Mouse (Mus musculus) kidney, adult 2 months (tissue): Measurements from ENCODE around the gene Mfsd11. TPM values are rescaled to one million over a fixed set of nuclear protein-coding genes. Genes with fewer than 3 reads are reported as not detected.

Source experiments
- DNase-seq: peaks from one replicate; pipeline ENCODE4 v3.0.0; 2021
- H3K27ac ChIP-seq: fragments of 200-500 bp; 2 replicates; pipeline ENCODE4 v1.5.1; 2012; ENCODE audit warnings: low read depth, low read length, control low read depth, inconsistent platforms; ENCODE audit not compliant: insufficient read depth
- H3K27me3 ChIP-seq: fragments of 200-500 bp; replicated peaks from 2 replicates; pipeline ENCODE4 v1.6.1; 2012; ENCODE audit warnings: mild to moderate bottlenecking, moderate library complexity, low read length, inconsistent platforms; ENCODE audit not compliant: control insufficient read depth, insufficient read depth
- H3K36me3 ChIP-seq: fragments of 200-500 bp; 2 replicates; pipeline ENCODE4 v1.6.1; 2012; ENCODE audit warnings: mild to moderate bottlenecking, moderate library complexity, low read length, inconsistent platforms; ENCODE audit not compliant: control insufficient read depth, insufficient read depth
- H3K4me1 ChIP-seq: fragments of 200-500 bp; 2 replicates; pipeline ENCODE4 v1.6.1; 2011; ENCODE audit warnings: low read length; ENCODE audit not compliant: control insufficient read depth, insufficient read depth
- H3K4me3 ChIP-seq: fragments of 200-500 bp; 2 replicates; pipeline ENCODE4 v1.5.1; 2011; ENCODE audit warnings: mild to moderate bottlenecking, low read depth, low read length, control low read depth; ENCODE audit not compliant: insufficient read depth
- CTCF ChIP-seq: fragments of 200-500 bp; conservative IDR thresholded peaks from 2 replicates; pipeline ENCODE4 v1.5.1; 2011; ENCODE audit warnings: low read depth, mild to moderate bottlenecking, control low read depth, low read length, moderate library complexity, mixed read lengths; ENCODE audit not compliant: insufficient read depth, insufficient read length
- POLR2A ChIP-seq: fragments of 200-500 bp; IDR thresholded peaks from one replicate; pipeline ENCODE4 v1.6.1; 2011; ENCODE audit warnings: low read depth, low read length, control low read depth
- WGBS: fragments of 180-500 bp; shearing (Covaris S2); methylation state at CpG from one replicate; pipeline ENCODE4 v1.1.7; 2018; 5-methylcytosine and 5-hydroxymethylcytosine counted together
- polyA plus RNA-seq: library from polyadenylated mRNA; depleted of rRNA; stranded (reverse); fragments of >200 nt; gene quantifications from 2 replicates; pipeline ENCODE4 v1.2.3, GENCODE M21; 2012

Gene Mfsd11
- polyA plus RNA-seq, 1 experiment, result 44.9 TPM

DNA sequence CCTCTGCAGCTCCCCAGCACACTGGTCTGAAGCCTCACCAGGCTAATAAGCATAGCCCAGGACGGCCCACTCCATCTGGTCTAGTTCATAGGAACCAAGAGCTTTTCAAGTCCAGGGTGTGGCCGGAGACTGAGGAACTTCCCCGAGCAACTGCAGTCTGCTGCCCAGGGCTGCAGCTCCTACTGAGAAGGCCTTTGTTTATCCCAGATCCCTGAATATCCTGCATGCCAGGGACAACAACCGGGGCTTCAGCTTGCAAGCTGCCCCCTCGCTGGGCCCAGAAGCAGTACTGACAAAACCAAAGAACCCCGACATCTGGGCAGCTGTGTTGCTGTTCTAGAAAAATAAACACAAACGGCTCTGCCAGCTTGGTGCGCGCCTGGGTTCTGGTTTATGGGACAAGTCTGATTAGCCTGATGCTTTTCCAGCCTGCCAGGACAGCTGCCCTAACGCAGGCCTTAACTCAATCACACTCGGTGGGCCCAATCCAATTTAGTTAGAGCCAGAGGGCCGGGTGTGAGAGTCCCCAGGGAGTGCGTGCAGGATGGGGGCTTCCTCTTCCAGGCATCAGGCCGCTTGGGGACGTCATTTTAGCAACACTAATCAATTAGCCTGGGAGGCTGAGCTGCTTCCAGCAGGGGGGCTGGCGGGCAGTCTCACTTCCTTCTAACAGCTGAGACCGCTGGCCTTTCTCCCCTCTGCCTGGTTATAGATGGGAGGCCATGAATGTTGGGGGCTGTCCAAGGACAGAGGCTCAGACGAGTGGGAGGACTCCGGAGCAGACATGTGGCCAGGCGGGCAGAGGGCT, 38.0 kb upstream of the Mfsd11 start:
- H3K4me1 ChIP-seq, result 0 out of 2 replicates have a peak, but pooled peaks cover 6% of the 10 kb centered on the region
- 54% methylated on average over 20 of the region's 20 CpGs for WGBS
- TF ChIP-seq POLR2A (no peak), CTCF (no peak)
- no peaks in the 10 kb centered on the region for H3K36me3 ChIP-seq
- peak overlapping the region; percentile 62 for H3K27ac ChIP-seq
- DNase-seq, result peak; percentile 66
- H3K4me3 ChIP-seq, result no peak overlapping the region
- no peaks in the 10 kb centered on the region for H3K27me3 ChIP-seq

DNA sequence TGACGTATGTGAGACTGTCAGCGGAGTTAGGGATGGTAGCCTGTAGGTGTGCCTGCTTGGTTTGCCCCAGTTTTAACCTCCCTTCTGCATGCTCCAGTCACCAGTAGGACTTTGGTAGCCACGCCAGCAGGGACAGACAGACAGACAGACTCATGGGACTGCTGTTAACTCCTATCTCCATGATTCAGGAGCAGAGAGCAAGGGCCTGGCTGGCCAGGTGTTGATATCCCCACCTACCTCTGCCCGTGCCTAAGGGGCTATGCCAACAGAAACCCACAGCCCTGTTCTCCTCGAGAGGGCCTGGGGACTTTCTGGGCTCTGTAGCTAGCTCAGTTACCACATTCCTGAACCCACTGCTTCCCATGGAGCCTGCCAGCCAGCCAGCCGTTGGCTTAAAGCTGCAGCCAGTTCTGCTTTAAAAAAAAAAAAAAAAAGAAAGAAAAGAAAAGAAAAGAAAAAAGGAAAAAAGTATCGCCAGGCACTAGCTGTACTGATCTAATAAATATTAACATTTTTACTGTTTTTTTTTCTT, 37.3 kb upstream of the Mfsd11 start:
- TF ChIP-seq POLR2A (no peak), CTCF (no peak)
- no peaks in the 10 kb centered on the region for H3K36me3 ChIP-seq
- no peak overlapping the region for H3K4me3 ChIP-seq
- H3K27me3 ChIP-seq, result no peaks in the 10 kb centered on the region
- DNase-seq, result no peak
- 56% methylated on average over 7 of the region's 7 CpGs for WGBS
- peak overlapping the region; percentile 62 for H3K27ac ChIP-seq
- H3K4me1 ChIP-seq, result 0 out of 2 replicates have a peak, but pooled peaks cover 6% of the 10 kb centered on the region

DNA sequence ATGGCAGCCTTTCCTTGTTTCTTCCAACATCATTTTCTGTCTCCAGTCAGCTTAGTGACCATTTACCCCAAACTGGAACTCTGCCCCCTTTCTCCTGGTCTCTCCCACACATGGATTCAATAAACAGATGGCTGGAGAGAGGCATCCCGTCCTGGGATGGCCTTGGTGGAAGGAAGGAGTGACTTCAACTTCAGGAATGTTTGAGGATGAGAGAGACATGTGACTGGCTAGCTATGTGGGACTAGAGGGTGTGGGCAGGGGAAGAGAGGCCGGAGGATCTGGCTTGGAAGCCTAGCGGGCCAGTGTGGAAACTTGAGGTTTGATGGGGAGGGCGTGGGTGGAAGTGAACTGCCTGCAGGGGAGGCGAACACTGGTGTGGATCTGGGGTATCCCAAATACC, 35.5 kb upstream of the Mfsd11 start:
- H3K27ac ChIP-seq, result 0 out of 2 replicates have a peak overlapping the region, but pooled peaks have one; percentile 22
- DNase-seq, result peak; percentile 27
- 76% methylated on average over 5 of the region's 5 CpGs for WGBS
- no peaks in the 10 kb centered on the region for H3K36me3 ChIP-seq
- no peak overlapping the region for H3K4me3 ChIP-seq
- 0 out of 2 replicates have a peak, but pooled peaks cover 9% of the 10 kb centered on the region for H3K4me1 ChIP-seq
- TF ChIP-seq POLR2A, result no peak
- no peak for TF ChIP-seq CTCF
- H3K27me3 ChIP-seq, result no peaks in the 10 kb centered on the region

DNA sequence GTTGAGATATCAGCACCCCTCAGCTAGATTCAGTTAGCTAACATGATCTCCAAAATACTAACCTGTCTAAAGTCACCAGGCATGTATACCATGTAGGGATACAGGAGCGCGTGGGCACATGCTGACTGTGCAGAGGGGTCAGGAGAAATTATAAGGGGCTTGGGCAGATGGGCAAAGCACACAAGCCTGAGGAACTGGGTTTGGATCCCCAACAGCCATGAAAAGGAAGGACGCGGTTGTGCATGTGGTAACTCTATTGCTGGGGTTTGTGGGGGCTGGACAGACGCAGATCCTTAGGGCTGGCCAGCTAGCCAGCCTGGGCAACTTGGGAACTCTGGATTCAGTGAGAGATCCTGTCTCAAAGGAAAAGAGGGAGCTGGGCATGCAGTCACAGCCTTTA, 34.7 kb upstream of the Mfsd11 start:
- H3K4me3 ChIP-seq, result no peak overlapping the region
- H3K4me1 ChIP-seq, result 0 out of 2 replicates have a peak, but pooled peaks cover 9% of the 10 kb centered on the region
- no peak overlapping the region for H3K27ac ChIP-seq
- no peaks in the 10 kb centered on the region for H3K27me3 ChIP-seq
- H3K36me3 ChIP-seq, result no peaks in the 10 kb centered on the region
- TF ChIP-seq POLR2A (no peak), CTCF (no peak)
- no peak for DNase-seq
- over 99% methylated on average over 5 of the region's 5 CpGs for WGBS

DNA sequence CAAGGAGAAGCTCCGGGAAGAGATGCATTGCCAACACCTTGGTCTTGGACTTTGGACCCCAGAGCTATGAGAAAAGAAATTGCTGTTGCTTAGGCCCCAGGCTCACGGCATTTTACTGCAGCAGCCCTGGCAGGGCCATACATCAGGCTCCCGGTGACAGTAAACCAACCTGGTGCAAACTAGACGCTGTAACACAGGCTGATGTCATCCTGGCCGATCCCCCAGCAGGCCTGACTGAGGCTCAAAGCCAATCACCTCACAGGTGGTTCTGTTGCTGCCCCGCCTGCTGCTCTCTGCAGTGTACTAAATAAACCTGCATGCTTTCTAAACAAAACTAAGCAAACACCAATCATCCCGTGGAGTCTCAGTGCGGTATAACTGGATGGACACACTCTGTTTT, 33.5 kb upstream of the Mfsd11 start:
- Histone ChIP-seq H3K4me3 (no peak overlapping the region), H3K36me3 (no peaks in the 10 kb centered on the region), H3K27ac (no peak overlapping the region), H3K4me1 (0 out of 2 replicates have a peak, but pooled peaks cover 6% of the 10 kb centered on the region), H3K27me3 (no peaks in the 10 kb centered on the region)
- DNase-seq, result peak; percentile 39
- 40% methylated on average over 8 of the region's 8 CpGs for WGBS
- TF ChIP-seq CTCF (no peak), POLR2A (no peak)

DNA sequence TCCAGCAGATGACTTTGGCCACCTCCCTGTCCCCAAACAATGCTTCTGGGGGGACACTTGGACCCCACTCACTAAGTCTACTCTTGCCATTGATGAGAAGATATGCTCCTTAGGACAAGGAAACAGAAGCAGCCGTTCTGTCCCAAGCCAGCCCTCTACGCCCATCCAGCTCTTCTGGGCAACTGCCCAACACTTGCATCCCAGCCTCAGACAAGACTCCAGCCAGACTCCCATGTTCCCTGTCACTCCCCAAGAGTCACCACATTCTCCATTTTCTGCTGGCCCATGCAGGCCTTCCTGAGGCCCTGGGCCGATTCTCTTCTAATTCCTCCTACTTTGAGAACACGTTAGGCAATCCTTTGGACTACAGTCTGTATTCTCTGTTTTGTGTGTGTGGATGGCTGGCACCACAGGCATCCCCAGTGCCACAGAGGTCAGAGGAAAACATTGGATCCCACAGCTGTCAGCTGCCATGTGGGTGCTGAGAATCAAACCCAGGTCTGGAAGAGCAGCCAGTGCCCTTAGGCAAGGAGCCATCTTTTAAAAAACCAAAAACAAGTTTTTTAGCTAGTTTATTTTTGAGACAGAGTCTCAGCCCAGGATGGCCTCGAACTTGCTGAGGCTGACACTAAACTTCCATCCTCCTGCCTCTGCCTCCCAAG, 32.2 kb upstream of the Mfsd11 start:
- Histone ChIP-seq H3K27me3 (no peaks in the 10 kb centered on the region), H3K4me1 (0 out of 2 replicates have a peak, but pooled peaks cover 3% of the 10 kb centered on the region), H3K4me3 (no peak overlapping the region), H3K36me3 (no peaks in the 10 kb centered on the region), H3K27ac (no peak overlapping the region)
- TF ChIP-seq CTCF, result no peak
- no peak for TF ChIP-seq POLR2A
- 84% methylated on average over 5 of the region's 5 CpGs for WGBS
- no peak for DNase-seq

DNA sequence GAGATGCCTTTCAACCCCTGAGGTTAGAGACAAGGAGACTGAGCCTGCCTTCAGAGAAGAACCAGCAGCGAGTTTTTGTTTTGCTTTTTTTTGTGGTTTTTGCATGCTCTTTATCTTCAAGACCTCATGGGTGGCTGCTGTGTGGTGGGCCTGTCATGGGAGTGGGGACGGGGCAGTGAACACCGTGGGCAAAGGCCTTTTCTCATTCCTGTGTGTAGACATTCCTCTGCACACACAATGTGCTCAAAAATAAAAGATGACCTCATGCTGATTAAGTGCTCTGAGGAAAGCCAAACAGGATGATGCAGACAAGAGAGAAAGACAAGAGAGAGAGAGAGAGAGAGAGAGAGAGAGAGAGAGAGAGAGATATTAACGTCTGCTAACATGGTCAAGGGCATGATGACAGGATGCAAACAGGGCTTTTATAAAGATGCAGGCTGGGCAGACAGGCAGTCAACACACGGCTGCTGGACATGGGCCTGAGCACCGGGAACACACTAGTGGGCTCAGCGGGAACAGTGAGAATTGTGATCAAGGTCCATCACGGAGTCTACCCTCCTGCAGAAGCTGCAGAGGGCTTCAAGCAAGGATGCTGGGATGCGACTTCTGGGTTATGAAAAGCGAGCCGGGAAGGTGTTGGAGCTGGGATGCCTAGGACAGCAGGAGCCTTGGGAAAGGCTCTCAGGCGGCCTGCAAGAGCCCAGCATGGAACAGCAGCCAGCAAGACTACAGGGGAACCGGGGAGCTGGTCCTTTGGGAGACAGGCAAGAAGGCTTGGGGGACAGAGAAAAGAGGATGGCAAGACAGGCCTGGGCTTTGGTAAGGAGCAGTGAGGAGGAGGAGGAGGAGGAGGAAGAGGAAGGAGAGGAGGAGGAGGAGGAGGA, 30.9 kb upstream of the Mfsd11 start:
- WGBS, result 74% methylated on average over 13 of the region's 13 CpGs
- TF ChIP-seq CTCF (no peak), POLR2A (no peak)
- Histone ChIP-seq H3K36me3 (no peaks in the 10 kb centered on the region), H3K4me1 (0 out of 2 replicates have a peak, but pooled peaks cover 7% of the 10 kb centered on the region), H3K27me3 (no peaks in the 10 kb centered on the region), H3K27ac (no peak overlapping the region), H3K4me3 (no peak overlapping the region)
- DNase-seq, result no peak
